Mouse (Mus musculus) kidney, embryonic 14.5 days (tissue): ENCODE results near the gene Myo15b. TPM values are rescaled to one million over a fixed set of nuclear protein-coding genes. Genes with fewer than 3 reads are reported as not detected.

Experiments used
- ATAC-seq: fragments of 200-750 bp; cut with Nextera tagmentation; 2 replicates; pipeline ENCODE4 v1.8.0; 2017; ENCODE audit warnings: moderate number of reproducible peaks, mild to moderate bottlenecking, moderate TSS enrichment, moderate library complexity; ENCODE audit not compliant: low FRiP score, low TSS enrichment
- H3K27ac ChIP-seq: fragments of 300-500 bp; sonication (generic); 2 replicates; pipeline ENCODE4 v1.5.1; 2014; ENCODE audit warnings: low read depth, mild to moderate bottlenecking, low read length, moderate library complexity, mixed read lengths
- H3K27me3 ChIP-seq: fragments of 300-500 bp; sonication (generic); 2 replicates; pipeline ENCODE4 v1.6.1; 2014; ENCODE audit warnings: mild to moderate bottlenecking, low read length; ENCODE audit not compliant: control insufficient read depth, insufficient read depth
- H3K36me3 ChIP-seq: fragments of 300-500 bp; sonication (generic); 2 replicates; pipeline ENCODE4 v1.6.1; 2014; ENCODE audit warnings: low read length, mixed read lengths; ENCODE audit not compliant: control insufficient read depth, insufficient read depth
- H3K4me1 ChIP-seq: fragments of 300-500 bp; sonication (generic); 2 replicates; pipeline ENCODE4 v1.6.1; 2014; ENCODE audit warnings: low read length, mixed read lengths; ENCODE audit not compliant: control insufficient read depth, insufficient read depth
- H3K4me2 ChIP-seq: fragments of 300-500 bp; sonication (generic); replicated peaks from 2 replicates; pipeline ENCODE4 v1.6.1; 2014; ENCODE audit warnings: low read depth, mild to moderate bottlenecking, low read length
- H3K4me3 ChIP-seq: fragments of 300-500 bp; sonication (generic); 2 replicates; pipeline ENCODE4 v1.5.1; 2014; ENCODE audit warnings: mild to moderate bottlenecking, low read length
- H3K9ac ChIP-seq: fragments of 300-500 bp; sonication (generic); 2 replicates; pipeline ENCODE4 v1.6.1; 2014; ENCODE audit warnings: low read depth, mild to moderate bottlenecking, low read length, moderate library complexity
- H3K9me3 ChIP-seq: fragments of 300-500 bp; sonication (generic); 2 replicates; pipeline ENCODE4 v1.6.1; 2016; ENCODE audit warnings: low read length; ENCODE audit not compliant: control insufficient read depth
- WGBS: fragments of 180-500 bp; shearing (Covaris S2); extraction: QIAGEN DNeasy Blood & Tissue Kit; methylation state at CpG from one replicate; pipeline ENCODE4 v1.1.7; 2014; 5-methylcytosine and 5-hydroxymethylcytosine counted together
- polyA plus RNA-seq: library from polyadenylated mRNA; unstranded; fragments of >200 nt; fragmentation: Nextera tagmentation; extraction: Ambion mirVana; gene quantifications from 2 replicates; pipeline ENCODE4 v1.2.1, GENCODE M21; 2014

Gene Myo15b
- polyA plus RNA-seq, 1 experiment from 2014 or later = 5.5 TPM

DNA sequence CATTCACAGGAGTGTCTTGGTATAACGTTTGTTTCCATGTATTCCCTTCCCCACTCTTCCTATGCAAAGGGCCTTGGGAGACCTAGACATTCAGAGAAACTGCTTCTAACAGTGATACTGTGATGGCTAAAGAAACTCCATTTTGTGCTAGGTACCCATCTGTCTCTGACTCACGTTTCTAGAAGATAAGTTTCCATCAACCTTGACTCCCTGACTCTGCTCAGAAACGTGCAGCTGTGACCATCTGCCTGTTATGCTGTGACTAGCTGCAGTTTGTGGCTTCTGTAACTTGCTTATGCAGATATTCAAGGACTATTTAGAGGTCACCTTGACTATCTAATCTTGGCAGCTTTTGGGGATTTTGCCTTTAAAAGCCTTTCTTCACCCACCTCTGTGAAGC, 73.0 kb downstream of the Myo15b start:
- no peak overlapping the region for H3K27ac ChIP-seq
- no peak overlapping the region for H3K4me3 ChIP-seq
- no peak for ATAC-seq
- H3K4me2 ChIP-seq = no peak overlapping the region
- WGBS = 73% methylated on average over 3 of the region's 3 CpGs
- no peaks in the 10 kb centered on the region for H3K27me3 ChIP-seq
- H3K4me1 ChIP-seq = peaks cover 13% of the 10 kb centered on the region
- no peaks in the 10 kb centered on the region for H3K9me3 ChIP-seq
- H3K36me3 ChIP-seq = peaks cover 15% of the 10 kb centered on the region
- no peak overlapping the region for H3K9ac ChIP-seq

DNA sequence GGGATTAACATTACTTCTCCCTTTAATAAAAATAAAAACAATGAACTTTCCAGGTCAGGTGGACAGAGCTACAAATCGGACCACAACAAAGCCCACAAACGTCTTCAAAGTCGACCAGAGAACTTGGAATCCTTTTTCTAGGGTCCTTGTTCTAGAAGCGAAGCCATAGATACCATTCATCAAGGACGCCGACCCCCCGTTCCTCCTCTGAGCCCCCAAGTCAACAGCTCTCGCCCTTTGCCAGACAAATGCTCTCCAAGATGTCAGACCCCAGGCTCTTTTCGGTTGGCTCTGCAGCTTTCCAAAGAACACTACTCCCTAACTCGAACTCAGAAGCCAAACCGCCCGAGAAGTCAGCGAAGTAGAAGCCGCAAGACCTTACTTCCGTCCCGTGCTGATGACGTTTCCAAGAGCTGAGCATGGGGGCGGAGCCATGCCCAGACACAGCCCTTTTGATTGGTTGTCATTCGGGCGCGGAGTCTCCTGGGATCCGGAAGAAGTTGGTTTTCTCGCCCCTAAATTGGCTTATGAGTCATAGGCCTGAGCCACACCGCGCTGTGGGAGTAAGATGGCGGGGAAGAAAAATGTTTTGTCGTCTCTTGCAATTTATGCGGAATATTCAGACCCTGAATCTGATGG, 75.0 kb downstream of the Myo15b start, which contains the start of the genes Sap30bp and Recql5:
TSS of gene Sap30bp (plus strand) at position 175 of the 639 bp plus-strand sequence.
TSS of gene Recql5 (minus strand) at position 370 of the 639 bp plus-strand sequence.
- Histone ChIP-seq H3K9ac (peak within 1 kb of the TSS; percentile 82), H3K36me3 (peaks cover 24% of the 10 kb centered on the region), H3K27ac (no peak within 1 kb of the TSS), H3K27me3 (no peaks in the 10 kb centered on the region), H3K4me3 (peak within 1 kb of the TSS; percentile 80), H3K4me1 (peaks cover 13% of the 10 kb centered on the region), H3K9me3 (no peaks in the 10 kb centered on the region), H3K4me2 (peak within 1 kb of the TSS; percentile 81)
- WGBS = under 1% methylated on average over 28 of the region's 28 CpGs
- peak; percentile 99 for ATAC-seq

DNA sequence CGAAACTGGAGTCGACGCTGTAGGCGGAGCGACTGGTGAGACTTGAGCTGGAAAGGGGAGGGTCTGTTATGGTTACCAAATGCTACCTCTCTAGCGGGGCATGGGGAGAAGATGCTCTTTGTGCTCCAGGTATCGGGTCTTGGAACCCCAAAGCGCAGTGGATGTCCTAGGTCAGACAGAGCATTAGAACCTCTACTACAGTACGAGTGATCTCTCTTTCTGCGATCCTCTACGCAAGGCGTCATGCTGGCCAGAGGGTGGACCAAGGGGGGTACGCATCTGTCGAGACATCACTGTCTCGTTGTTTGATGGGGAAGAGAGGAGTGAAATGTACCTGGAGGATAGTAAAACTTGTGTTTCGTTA, 75.5 kb downstream of the Myo15b start:
- peak; percentile 43 for ATAC-seq
- Histone ChIP-seq H3K4me1 (peaks cover 13% of the 10 kb centered on the region), H3K4me2 (peak overlapping the region; percentile 81), H3K9me3 (no peaks in the 10 kb centered on the region), H3K36me3 (peaks cover 28% of the 10 kb centered on the region), H3K4me3 (peak overlapping the region; percentile 80), H3K27me3 (no peaks in the 10 kb centered on the region), H3K9ac (peak overlapping the region; percentile 82), H3K27ac (no peak overlapping the region)
- WGBS = 1% methylated on average over 16 of the region's 16 CpGs

DNA sequence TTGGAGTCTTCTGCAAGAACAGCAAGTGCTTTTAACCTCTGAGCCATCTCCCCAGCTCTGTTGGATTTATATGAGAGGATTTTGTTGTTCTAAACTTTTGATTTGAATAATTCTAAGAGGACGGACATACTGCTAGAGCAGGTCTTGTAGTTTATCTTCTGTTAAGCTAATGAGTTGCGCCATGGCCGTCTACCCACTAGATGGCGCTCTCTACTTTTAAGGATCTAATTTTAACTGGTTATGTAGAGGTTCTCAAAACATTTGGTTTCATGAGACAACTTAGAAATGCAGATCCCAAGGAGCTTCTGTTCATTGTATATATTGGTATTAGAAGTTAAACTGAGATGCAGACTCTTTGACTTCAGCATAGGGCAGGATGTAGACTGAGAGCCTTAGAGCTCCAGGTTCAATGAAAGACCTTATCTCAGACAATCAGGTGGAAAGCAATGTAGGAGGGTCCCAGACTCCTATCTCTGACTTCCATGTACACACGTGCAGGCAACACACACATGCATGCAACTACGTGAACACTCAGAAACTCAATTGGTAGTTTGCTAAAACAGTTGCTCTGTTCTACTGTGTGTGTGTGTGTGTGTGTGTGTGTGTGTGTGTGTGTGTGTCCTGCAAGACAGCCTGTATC, 81.6 kb downstream of the Myo15b start:
- Histone ChIP-seq H3K9me3 (no peaks in the 10 kb centered on the region), H3K4me2 (no peak overlapping the region), H3K4me1 (peaks cover 1% of the 10 kb centered on the region; the same call in 1 of the 2 replicates), H3K27me3 (no peaks in the 10 kb centered on the region), H3K9ac (no peak overlapping the region), H3K4me3 (no peak overlapping the region), H3K27ac (no peak overlapping the region), H3K36me3 (peaks cover 71% of the 10 kb centered on the region)
- no peak for ATAC-seq
- WGBS = 41% methylated on average over 6 of the region's 6 CpGs

DNA sequence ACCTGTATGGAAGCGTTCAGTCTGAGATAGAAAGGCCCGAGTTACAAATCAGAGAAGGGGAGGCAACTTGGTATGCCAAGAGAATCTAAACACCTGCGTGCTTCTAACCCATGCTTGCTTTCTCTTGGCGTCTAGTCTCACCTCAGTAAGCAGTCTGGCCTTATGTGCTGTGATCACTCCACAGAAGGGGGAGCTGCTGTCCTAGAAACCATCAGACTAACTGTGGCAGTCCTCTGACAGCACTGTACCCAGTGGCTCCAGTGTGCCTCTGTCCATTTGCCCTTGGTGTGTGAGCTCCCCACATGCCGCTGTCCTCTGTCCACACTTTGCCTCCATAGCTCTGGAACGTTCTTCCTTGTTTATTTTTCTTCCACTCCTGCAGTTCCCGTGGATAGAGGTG, 83.8 kb downstream of the Myo15b start:
- Histone ChIP-seq H3K4me1 (no peaks in the 10 kb centered on the region), H3K4me3 (no peak overlapping the region), H3K9me3 (no peaks in the 10 kb centered on the region), H3K27ac (no peak overlapping the region), H3K36me3 (peaks cover 71% of the 10 kb centered on the region), H3K9ac (no peak overlapping the region), H3K4me2 (no peak overlapping the region), H3K27me3 (no peaks in the 10 kb centered on the region)
- no peak for ATAC-seq
- whole genome bisulfite sequencing = 71% methylated on average over 7 of the region's 7 CpGs

Other genes starting within 250 kb of the Myo15b start
- gene Mif4gd, start 245.4 kb upstream of the Myo15b start, polyA plus RNA-seq = 33.3 and 33.6 TPM in 2 replicates
- gene Slc25a19, start 230.1 kb upstream of the Myo15b start, polyA plus RNA-seq = 35.3 and 40.8 TPM in 2 replicates
- 47.7 and 53.0 TPM in 2 replicates for gene Grb2, start 149.8 kb upstream of the Myo15b start, polyA plus RNA-seq
- gene Tmem94, start 93.0 kb upstream of the Myo15b start, polyA plus RNA-seq = 12.4 and 19.9 TPM in 2 replicates
- gene Caskin2, start 44.8 kb upstream of the Myo15b start, polyA plus RNA-seq = 14.2 and 17.5 TPM in 2 replicates
- 26.2 and 34.9 TPM in 2 replicates for gene Tsen54, start 43.7 kb upstream of the Myo15b start, polyA plus RNA-seq
- 24.3 and 28.7 TPM in 2 replicates for gene Llgl2, start 34.4 kb upstream of the Myo15b start, polyA plus RNA-seq
- 2.3 and 2.9 TPM in 2 replicates for gene Smim5, start 41.6 kb downstream of the Myo15b start, polyA plus RNA-seq
- gene Smim6, start 53.6 kb downstream of the Myo15b start, polyA plus RNA-seq = 9.4 and 9.6 TPM in 2 replicates
- 41.4 and 48.1 TPM in 2 replicates for gene Sap30bp, start 74.9 kb downstream of the Myo15b start, polyA plus RNA-seq
- gene Recql5, start 75.1 kb downstream of the Myo15b start, polyA plus RNA-seq = 13.0 and 19.1 TPM in 2 replicates
- 1.1 and 2.1 TPM in 2 replicates for gene Itgb4, start 116.3 kb downstream of the Myo15b start, polyA plus RNA-seq
- gene Galk1, start 154.3 kb downstream of the Myo15b start, polyA plus RNA-seq = 155 and 166 TPM in 2 replicates
- 1,830 and 1,881 TPM in 2 replicates for gene H3f3b, start 169.6 kb downstream of the Myo15b start, polyA plus RNA-seq
- gene Unk, start 171.9 kb downstream of the Myo15b start, polyA plus RNA-seq = 24.4 and 37.2 TPM in 2 replicates
- gene Unc13d, start 219.6 kb downstream of the Myo15b start, polyA plus RNA-seq = 1.3 and 1.5 TPM in 2 replicates
- 55.2 and 80.2 TPM in 2 replicates for gene Wbp2, start 228.6 kb downstream of the Myo15b start, polyA plus RNA-seq